Mouse (Mus musculus): Measurements from ENCODE around the gene Tkfc.

Tkfc gene

DNA sequence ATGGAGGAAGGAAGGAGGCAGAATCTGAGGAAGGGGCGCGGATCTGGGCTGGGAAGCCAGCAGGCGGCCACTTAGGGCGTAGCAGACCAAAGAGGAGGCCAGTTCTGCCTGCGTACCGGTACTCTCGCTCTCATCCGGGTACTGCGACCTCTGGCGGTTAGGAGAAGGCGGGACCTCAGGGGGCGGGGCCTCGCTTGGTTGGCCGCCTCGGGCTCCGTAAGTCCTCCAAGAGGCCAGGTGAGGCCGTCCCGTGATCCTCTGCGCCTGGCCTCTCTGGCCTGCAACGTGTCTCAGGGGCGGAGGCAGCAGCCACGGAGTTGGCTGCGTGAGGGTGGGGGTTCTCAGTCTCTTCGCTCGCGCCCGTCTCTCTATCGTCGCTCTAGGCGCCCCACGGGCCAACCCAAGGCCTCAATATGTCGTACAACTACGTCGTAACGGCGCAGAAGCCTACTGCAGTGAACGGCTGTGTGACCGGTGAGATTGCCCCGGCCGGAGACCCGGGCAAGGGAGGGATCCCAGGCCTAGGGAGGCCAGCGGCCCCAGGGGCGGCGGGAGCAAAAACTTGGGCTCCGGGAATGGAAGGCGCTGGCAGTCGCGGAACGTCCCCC, at the start of gene Tkfc, which contains the start of gene Ddb1:
Gene Tkfc (minus strand): TSS at position 362 of the 608 bp plus-strand sequence.
Gene Ddb1 (plus strand): TSS at position 35 of the 608 bp plus-strand sequence.
- DNase-seq (ENCODE audit: low spot score in 2 of 2): peak; percentile 98

DNA sequence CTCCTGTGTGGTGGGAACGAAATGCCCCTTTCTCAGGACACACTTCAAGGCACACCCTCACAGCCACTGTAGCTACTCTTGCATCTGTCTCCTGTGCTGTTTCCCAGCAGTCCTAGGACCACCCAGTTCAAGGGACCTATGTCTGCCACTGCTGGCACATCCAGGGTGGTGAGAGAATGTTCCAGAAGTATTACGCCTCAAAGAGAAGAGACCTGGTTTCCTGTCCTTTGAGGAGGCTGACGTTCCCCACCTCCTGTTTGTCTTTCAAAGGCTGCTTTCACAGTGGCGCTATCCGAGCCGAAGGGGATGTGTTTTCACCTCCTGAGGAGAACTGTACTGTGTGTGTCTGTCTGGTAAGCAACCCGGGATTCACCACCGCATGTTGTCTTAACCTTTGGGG, 42.7 kb upstream of the Tkfc start:
- peak in 1 of 2 experiments; percentile 18 for DNase-seq (ENCODE audit: low spot score in 2 of 2)

DNA sequence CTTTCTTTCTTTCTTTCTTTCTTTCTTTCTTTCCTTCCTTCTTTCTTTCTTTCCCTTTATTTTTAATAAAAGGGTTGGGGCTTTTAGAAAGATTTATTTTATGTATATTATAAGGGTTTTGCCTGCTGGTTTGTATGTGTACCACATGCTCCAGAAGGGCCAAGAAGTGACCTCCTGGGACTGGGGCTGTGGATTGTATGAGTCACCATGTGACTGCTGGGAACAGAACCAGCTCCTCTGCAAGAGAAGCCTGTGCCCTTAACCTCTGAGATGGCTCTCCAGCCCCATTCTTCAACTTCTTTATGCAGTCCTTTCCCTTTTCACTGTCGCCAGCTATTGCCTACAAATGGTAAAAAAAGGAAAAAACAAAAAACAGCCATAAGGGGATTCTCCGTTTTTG, 40.2 kb upstream of the Tkfc start:
- DNase-seq (ENCODE audit: low spot score in 2 of 2): no peak

DNA sequence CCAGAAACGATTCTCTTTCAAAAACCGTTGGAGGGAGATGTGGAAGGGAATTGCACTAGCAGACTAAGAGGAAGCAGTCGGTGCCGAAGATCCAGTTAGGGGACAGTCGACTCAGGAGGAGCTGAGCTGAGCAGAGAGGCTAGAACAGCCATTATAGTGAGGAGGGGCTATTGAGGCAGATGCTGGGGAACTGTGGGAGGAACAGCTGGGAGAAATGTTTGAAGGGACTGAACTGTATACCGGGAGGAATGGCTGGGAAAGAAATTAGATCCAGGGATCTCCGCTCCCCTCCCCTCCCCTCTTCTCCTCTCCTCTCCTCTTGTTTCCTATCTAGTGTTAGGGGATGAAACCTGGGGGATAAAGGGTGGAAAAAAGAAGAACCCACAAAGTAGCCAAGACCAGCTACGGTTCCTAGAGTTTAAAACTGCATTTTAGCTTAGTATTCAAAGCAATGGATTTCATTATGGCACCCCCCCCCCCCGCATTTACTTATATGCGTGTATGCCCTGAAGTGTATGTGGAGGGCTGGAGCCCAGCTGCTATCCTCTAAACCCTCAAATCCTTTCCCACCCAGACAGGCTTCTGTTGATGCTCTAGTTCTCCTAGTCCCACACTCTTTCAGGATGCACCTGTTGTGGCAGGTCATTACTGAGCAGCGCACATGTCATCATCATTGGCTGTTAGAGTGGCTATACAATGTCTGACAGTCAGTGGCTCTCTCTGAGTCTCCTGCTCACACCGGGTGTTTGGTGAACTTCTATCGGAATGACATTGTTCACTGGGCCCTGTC, 35.3 kb upstream of the Tkfc start:
- no peak for DNase-seq (ENCODE audit: low spot score in 2 of 2)

DNA sequence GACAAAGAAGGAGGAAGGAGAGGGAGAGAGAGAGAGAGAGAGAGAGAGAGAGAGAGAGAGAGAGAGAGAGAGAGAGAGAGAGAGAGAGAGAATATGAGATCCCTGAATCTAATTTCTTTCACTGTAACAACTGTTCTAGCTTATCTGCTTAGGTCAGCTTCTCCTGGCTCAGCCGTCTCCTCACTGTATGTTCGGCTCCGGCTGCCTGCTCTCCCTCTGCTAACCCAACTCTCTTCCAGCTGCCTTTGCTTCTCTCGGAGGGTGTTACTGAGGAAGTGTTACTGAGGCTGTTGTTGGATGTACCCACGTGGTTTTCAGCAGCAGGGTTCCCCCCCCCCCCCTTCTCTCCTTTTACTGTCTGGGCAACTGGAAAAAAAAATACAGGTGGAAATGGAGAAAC, 34.6 kb upstream of the Tkfc start:
- no peak for DNase-seq (ENCODE audit: low spot score in 2 of 2)

DNA sequence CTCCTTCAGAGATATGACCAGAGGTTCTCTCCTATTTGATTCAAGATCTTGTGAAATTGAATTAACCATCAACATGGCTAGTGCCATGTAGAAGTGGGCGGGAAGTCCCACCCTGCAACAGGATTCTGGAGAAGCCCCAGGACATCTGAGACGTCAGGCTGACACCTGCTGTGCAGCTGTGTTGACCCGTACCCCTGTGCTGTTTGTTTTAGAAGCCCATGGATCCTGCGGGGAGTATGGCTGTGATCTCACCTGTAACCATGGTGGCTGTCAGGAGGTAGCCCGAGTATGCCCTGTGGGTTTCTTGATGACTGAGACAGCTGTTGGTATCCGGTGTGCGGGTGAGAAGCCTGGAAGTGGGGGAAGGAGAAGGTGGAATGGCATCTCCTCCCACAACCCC, 32.4 kb upstream of the Tkfc start:
- no peak for DNase-seq (ENCODE audit: low spot score in 2 of 2)

DNA sequence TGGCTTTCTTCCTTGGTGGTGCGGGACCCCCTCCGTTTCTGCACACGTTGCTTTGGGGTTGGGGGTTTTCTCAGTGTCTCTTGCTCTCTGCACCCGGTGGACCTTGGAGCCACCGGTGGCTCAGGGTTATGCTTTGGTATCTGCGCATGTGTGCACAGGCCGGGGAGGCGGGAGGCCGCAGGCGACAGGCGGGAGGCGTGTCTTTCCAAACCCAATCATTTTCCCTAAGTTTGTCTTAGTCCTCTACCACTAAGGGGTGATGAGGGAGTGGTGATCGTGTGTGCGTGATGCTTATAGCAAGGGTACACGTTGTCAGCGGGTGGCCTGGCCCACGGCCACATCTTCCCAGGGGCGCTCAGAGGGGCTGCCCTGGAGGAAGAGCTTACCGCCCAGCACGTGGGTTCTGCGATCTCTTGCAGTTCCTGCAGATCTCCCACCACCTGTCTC, 29.4 kb upstream of the Tkfc start:
- DNase-seq (ENCODE audit: low spot score in 2 of 2): peak; percentile 22 to 35

DNA sequence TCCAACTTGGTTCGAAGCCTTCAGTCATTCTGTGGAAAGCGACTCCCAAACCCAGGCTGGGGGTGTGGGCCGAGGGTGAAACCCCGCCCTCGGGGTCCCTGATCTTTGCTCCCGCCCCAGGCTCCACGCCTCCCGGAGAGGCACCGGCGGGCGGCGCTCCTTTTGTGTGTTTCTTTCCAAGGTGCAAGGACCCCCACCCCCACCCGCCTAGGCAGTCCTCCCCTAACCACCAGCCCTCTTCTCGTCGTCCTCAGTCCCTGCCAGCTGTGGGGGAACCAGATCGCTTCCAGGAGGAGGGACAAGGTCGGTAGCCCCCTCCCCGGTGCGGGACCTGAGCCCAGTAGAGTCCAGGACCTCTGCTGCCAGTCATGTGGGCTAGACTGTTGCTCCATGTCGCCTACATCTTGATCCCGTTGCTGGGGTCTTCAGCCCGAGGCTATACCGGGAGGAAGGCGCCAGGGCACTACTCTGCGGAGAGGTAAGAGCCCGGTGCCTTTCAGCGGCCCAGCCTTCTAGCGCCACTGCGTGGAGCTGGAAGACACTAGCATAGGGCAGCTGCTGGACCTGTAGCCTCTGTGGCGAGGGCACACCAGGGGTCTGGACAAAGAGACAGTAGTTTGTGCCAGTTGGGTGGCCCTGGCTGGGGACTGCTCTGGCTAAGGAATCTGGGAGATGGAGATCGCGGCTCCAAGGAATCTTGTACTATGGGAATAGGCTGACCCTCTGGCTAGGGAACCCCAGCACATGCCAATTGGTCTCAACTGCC, 28.8 kb upstream of the Tkfc start, which contains the start of gene Vwce:
Gene Vwce (plus strand): TSS at position 108 of the 766 bp plus-strand sequence.
- peak; percentile 24 to 41 for DNase-seq (ENCODE audit: low spot score in 2 of 2)

DNA sequence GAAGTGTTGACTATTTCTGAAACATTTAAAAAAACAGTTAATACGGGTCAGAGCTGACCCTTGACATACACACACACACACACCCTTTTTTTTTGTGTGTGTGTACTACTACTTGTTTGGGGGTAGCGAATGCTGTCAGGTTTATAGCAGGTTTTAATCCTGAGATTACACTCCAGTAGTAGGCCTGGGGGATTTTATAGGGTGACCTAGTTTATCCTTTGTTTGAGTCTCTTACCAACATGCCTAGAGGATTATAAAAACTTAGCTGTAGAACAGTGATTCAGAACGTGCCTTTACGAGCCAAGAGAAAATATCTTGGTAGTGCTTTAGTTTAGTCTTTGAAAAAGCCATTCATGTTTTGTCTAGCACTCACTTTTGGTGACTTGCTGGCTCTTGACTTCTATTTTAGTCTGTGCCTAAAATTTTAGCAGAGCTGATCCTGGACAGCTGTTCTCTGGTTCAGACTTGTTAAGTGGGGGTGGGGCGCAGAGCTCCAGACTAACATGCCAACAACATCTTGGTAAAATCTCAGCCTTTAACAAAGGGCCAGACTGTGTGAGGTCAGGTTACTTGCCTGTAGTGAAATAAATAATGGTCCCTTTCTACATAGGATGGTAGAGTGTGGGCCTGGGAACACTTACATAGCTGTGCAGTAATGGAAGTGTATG, 3.3 kb upstream of the Tkfc start:
- no peak for DNase-seq (ENCODE audit: low spot score in 2 of 2)

DNA sequence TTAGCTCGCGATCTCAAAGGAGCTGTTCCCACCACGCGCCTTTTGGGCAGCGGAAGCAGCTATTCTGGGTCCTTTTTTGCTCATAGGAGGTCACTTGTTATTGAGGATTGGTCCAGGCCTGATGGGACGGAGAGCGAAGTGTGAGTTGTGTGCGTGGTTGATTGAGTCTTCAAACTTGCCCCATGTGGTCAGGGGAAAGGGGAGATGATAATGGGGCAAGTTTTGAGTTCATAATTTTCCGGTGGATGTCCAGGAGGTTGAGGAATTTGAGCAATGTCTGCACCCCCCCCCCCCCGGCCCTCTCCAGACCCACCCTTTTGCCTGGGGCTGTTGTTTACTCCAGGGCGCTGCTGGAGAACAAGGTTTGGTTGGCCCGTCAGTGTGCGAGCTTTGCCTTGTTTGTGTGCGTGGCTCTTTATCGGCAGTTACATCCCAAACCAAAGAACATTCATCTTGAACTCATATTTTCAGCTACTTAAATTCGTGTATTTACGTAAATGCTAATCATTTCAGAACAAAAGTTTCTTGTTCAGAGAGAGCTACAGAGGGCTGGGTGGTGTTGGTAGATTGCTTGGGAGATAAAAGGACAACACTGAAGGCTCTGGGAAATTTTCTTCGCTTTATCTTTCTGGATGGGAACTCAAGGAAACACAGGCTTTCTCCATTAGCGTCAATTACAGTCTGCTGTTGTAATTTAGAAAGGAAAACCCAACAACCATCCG, 608 bp upstream of the Tkfc start:
- no peak for DNase-seq (ENCODE audit: low spot score in 2 of 2)

DNA sequence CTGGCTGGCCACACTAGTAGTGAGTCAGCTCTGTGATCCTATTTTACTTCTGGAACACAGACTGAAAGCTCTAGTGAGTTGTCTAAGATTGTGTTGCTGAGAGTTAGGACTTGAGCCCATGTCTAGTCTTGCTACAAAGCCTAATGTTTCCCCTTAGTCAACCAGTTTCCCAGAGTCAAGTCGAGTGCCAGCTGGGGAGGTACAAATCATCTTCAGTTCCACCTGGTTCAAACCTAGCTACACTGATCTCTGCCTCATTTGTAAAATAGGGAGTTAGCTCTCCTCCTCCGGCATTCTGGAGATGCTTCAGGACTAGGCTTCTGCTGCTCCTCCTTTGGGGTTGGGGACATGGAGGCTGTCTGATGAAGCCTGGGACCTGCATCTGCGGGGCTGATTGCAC, 920 bp downstream of the Tkfc start:
- no peak for DNase-seq (ENCODE audit: low spot score in 2 of 2)

DNA sequence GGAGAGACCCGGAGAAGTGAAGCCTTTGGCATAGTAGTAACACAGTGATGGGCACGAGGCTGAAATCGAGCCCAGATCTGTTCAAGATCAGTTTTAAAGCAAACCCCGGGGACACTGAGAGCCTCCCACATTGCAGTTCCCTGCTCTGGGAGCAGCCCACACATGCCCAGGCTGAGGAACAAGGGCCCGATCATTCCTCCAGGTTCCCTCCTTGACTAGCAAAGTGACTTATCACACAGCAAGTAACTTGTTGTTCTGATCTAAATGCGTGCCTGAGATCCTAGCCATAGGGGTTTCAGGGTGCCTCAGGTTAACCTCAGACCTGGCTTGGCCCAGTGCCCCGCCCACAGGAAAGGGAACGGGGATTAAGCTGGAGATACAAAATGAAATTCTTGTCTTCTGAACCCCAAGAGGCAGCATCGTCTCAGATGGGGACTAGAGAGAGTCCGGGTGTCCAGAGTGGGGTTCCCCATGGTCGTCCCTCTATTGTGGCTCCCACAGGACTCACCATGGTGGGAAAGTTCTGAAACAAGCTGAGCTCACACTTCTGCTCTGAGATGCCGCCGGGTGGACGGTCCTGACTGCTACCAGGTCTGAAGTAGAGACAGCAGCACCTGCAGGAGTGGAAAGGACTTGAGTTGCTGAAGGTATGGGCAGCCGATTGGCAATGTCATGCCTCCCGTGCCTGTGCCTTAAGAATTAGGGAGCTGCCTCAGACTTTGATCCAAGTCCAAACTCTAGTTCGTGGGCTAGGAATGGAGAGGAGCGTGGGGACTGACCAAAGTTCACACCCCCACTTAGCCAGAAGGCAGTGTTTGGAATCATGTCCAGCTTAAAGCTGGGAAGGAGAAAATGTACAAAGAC, 1.6 kb downstream of the Tkfc start:
- DNase-seq (ENCODE audit: low spot score in 2 of 2): no peak

DNA sequence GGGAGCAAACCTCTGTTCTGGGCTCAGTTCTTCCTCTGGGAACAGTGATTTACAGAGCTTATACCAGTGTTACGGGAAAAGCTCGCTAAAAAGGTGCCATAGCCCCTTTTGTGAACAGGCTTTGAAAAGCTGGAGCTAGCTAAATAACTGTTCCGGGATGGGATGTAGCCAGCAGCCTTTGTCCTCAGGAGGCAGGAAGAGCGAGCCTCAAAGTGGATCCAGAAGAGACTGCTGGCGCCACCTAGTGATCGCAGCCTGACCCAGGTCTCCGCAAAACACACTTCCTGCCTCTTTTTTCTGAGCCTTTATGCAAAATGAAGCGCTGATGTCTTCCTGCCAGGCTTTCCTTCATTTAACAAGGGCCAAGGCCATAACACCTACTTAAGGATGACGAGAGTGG, 2.7 kb downstream of the Tkfc start:
- DNase-seq (ENCODE audit: low spot score in 2 of 2): peak; percentile 85 to 87

DNA sequence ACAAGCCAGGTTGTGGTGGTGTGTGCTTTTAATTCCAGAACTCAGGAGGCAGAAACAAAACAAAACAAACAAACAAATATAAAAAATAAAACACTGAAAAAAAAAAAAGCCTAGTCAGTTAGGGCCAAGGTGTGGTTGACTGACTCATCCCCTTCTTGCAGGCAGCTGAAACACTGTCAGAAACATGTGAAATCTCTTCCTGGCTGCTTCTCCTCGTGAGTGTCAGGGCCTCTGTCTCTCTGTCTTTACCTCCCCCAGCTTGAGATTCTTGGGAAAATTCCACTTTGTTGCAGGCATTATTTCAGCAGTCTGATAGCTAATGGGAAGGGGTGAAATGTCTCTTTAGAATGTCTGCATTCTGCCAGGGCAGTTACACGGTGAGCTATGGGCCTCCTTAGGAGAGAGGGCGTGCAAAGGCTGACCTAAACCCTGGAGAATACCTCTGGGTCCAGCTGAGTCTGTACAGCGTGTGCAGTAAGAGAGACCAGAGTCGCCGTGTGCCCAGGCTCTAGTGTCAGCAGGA, 3.1 kb downstream of the Tkfc start:
- no peak for DNase-seq (ENCODE audit: low spot score in 2 of 2)

DNA sequence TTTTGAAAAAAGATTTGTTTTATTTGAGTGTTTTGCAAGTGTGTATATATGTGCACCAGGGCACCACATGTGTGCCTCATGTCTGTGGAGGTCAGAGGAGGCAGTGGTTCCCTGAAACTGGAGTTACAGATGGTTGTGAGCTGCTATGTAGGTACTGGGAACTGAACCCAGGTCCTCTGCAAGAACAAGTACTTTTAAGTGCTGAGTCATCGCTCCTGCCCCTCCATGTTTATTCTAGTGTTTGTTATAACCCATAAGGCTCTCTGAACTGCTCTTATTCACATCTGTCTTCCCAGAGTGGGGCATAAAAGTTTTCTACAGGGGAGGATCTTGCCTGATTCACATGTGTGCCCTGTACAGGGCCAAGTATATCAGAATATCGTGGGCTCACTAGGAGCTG, 5.8 kb downstream of the Tkfc start:
- no peak for DNase-seq (ENCODE audit: low spot score in 2 of 2)

DNA sequence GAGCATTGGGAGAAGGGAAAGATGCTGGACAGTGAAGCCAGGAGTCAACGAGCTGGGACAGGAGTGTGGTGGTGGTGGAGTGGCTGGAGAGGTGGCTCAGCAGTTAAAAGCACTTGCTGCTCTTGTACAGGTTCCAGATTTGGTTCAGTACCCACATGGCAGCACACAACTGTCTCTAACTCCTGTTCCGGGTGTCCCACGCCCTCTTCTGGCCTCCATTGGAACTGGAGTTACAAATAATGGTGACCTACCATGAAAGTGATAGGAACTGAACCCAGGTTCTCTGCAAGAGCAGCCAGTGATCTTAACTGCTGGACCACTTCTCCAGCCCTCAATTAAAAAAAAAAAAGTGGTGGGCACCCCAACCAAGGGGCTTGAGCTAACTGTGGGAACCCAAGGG, 7.3 kb downstream of the Tkfc start:
- peak in 1 of 2 experiments; percentile 38 for DNase-seq (ENCODE audit: low spot score in 2 of 2)

DNA sequence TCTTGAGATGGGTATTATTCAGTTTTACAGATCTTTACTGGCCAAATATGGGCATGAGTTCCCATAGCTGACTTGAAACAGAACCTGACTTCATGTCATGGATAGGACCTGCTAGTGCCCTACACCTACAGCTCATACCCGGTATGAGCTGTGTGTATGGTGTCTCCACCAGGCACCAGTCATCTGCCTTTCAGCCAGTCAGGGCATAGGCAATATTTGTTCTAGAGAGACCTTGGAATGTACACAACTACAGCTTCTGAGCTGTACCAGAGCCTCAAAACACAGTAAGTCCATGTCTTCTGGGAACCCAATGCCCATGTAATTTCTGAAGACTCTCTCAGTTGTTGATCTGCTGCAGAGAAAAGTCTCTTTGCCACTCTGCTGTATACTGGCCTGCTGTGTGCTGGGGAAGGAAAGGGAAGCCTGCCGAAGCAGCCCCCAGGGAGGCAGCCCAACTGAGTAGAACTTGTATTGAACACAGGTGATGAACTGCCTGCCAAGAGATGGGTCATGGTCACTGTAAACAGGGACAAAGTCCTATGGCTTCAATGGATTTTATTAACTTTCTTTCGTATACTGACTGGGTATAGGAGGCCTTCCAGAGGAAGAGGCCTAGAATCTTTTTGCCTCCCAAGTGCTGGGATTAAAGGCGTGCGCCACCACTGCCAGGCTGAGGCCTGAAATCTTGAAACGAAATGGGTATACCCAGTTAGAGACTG, 13.6 kb downstream of the Tkfc start:
- no peak for DNase-seq (ENCODE audit: low spot score in 2 of 2)

DNA sequence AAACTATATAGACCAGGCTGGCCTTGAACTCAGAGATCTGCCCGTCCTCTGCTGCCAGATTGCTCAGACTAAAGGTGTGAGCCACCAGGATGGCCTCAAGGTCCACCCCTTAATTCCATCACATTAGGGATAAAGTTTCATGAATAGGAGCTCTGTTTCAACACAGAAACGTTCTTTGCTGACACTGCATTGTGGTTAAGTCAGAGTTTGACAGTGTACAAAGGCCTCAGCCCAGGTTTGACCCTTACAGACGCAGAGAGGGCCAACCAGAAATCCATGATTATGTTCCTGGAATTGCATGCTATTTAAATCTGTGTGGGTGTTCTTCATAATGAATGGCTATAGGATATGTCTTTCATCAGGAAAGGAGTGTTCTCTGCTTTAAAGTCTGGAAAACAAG, 15.2 kb downstream of the Tkfc start:
- no peak for DNase-seq (ENCODE audit: low spot score in 2 of 2)

DNA sequence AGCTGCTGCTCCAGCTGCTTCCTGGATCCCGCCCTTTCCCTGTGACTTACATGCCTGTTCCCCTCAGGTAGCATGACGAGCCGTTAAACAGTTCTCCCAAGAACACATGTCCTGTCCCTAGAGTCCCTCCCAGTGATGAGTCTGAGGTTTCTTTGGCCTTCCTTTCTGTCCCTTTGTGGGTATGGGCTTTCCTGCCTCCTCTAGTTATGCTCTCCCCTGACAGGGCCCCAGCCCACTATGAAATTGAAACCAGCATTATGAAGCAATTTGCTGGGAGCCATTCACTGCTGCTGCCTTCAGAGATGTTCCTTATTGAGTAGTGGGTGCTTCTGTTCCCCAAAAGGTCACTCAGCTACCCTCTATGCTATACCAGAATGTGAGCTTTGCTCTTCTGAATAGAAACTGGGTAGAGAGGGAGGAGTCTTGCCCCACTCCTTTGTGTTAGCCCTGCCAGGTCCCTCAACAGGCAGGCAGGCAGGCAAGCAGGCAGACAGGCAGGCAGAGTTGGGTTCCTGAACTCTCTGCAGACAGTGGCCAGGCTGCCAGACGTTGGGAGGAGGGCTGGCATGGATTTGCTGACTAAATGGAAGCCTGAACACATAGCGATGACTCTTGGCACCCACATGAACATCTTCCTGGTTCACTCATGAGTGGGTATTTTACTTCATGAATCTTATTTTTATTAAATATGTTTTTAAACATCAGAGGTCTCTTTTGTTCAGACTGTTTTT, 16.2 kb downstream of the Tkfc start:
- no peak for DNase-seq (ENCODE audit: low spot score in 2 of 2)
